Mouse (Mus musculus): ENCODE results near the gene Lrrc8a. TPM values are rescaled to one million over a fixed set of nuclear protein-coding genes. Genes with fewer than 3 reads are reported as not detected.

Gene Lrrc8a
- polyA plus RNA-seq, 1 experiment from 2014 or later: 34.0 TPM

GRCm38 (mm10) chr2:30256616-30257350 is 19.3 kb downstream of the Lrrc8a start:
- Histone ChIP-seq H3K4me3 (replicated peaks; ENCODE audit: low read length) (no peak overlapping the region), H3K4me1 (ENCODE audit: control insufficient read depth, insufficient read depth, low read length) (peaks cover 15% of the 10 kb centered on the region; the same call in 1 of the 2 replicates), H3K9me3 (replicated peaks; ENCODE audit: control insufficient read depth, low read length) (no peaks in the 10 kb centered on the region), H3K27me3 (ENCODE audit: control insufficient read depth, insufficient read depth, low read length) (no peaks in the 10 kb centered on the region), H3K9ac (ENCODE audit: low read length) (no peak overlapping the region), H3K4me2 (ENCODE audit: low read depth, low read length) (no peak overlapping the region), H3K27ac (ENCODE audit: low read length) (no peak overlapping the region), H3K36me3 (ENCODE audit: control insufficient read depth, insufficient read depth, low read length) (peaks cover 28% of the 10 kb centered on the region)
- ATAC-seq (ENCODE audit: insufficient read depth, low FRiP score): no peak
- WGBS: 93% methylated on average over 30 of the region's 30 CpGs

GRCm38 (mm10) chr2:30257699-30258460 is 20.4 kb downstream of the Lrrc8a start:
- no peak for ATAC-seq (ENCODE audit: insufficient read depth, low FRiP score)
- no peak overlapping the region for H3K9ac ChIP-seq (ENCODE audit: low read length)

DNA sequence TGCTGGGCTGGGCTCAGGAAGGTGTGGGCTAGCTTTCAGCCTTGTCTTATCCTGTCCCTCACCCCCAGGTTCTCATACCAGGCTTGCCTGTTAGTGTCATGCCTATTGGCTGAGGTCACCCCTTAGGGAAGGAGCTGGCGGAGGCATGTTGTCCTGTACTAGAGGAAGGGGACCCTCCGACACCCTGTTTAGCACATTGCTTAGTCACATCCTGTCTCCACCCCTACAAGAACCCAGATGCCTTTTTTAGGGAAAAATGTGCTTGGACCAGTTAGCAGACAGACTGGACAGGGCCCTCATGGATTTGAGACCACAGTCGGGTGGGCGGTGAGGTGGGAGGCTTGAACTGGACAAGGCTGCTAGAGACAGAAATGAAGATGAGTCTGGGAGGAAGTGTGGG is 21.1 kb downstream of the Lrrc8a start:
- H3K4me2 ChIP-seq (ENCODE audit: low read depth, low read length): no peak overlapping the region
- 0 out of 2 replicates have a peak overlapping the region, but pooled peaks have one; percentile 11 for H3K9ac ChIP-seq (ENCODE audit: low read length)
- peak; percentile 33; the same call in 1 of the 2 replicates for ATAC-seq (ENCODE audit: insufficient read depth, low FRiP score)
- peak overlapping the region; percentile 17; the same call in 1 of the 2 replicates for H3K27ac ChIP-seq (ENCODE audit: low read length)
- H3K4me1 ChIP-seq (ENCODE audit: control insufficient read depth, insufficient read depth, low read length): peaks cover 5% of the 10 kb centered on the region; the same call in 1 of the 2 replicates
- no peaks in the 10 kb centered on the region for H3K9me3 ChIP-seq (replicated peaks; ENCODE audit: control insufficient read depth, low read length)
- H3K36me3 ChIP-seq (ENCODE audit: control insufficient read depth, insufficient read depth, low read length): peaks cover 28% of the 10 kb centered on the region
- WGBS: 56% methylated on average over 4 of the region's 4 CpGs
- no peak overlapping the region for H3K4me3 ChIP-seq (replicated peaks; ENCODE audit: low read length)
- H3K27me3 ChIP-seq (ENCODE audit: control insufficient read depth, insufficient read depth, low read length): no peaks in the 10 kb centered on the region

More at GRCm38 (mm10) chr2:30257699-30258460, 20.4 kb downstream of the Lrrc8a start:
- Histone ChIP-seq H3K27ac (ENCODE audit: low read length) (no peak overlapping the region), H3K4me1 (ENCODE audit: control insufficient read depth, insufficient read depth, low read length) (peaks cover 5% of the 10 kb centered on the region; the same call in 1 of the 2 replicates), H3K27me3 (ENCODE audit: control insufficient read depth, insufficient read depth, low read length) (no peaks in the 10 kb centered on the region), H3K4me2 (ENCODE audit: low read depth, low read length) (no peak overlapping the region), H3K36me3 (ENCODE audit: control insufficient read depth, insufficient read depth, low read length) (peaks cover 28% of the 10 kb centered on the region), H3K9me3 (replicated peaks; ENCODE audit: control insufficient read depth, low read length) (no peaks in the 10 kb centered on the region), H3K4me3 (replicated peaks; ENCODE audit: low read length) (no peak overlapping the region)
- 75% methylated on average over 7 of the region's 7 CpGs for WGBS

DNA sequence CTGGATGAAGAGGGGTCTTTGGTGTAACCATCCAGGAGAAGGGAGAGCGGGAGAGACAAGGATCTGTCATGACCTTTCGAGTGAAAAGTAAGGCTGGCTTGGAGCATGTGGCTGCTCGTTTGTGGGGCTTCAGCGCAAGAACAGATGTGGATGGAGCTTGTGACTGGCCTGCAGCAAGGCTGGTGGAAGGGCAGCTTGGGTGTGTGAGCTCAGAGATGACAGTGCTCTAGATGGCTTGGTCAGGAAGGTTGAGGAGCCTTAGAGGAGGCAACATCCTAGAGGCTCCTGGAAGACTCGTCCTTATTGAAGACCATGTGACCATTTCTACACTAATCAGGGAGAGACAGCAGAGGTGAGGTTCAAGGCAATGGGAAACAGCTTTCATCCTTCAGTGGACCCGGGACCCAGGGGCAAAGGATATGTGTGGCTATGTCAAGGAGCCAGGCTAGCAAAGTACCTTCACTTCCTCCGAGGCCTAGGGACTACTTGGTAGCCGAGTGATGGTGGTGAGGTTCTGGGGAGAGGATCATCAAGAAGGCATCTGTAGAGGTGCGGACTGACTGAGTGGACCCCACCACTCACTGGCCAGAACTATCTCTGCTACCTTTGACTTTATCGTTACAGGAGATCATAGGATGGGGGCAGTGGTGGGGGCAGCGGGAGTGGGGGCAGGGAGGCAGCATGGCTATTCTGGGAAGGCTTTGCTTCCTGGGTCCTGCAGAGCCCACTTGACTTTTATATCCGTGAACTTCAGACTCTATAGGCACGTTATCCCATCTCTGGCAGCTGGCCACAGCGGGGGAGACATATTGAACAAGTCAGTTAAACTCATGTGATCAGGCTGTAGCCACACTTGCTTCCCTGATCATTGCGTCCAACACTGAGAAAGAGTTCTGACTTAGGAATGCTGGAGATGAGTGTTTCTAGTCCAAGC is 21.9 kb downstream of the Lrrc8a start:
- no peak overlapping the region for H3K9ac ChIP-seq (ENCODE audit: low read length)
- H3K4me3 ChIP-seq (replicated peaks; ENCODE audit: low read length): no peak overlapping the region
- no peaks in the 10 kb centered on the region for H3K27me3 ChIP-seq (ENCODE audit: control insufficient read depth, insufficient read depth, low read length)
- H3K9me3 ChIP-seq (replicated peaks; ENCODE audit: control insufficient read depth, low read length): no peaks in the 10 kb centered on the region
- H3K27ac ChIP-seq (ENCODE audit: low read length): 0 out of 2 replicates have a peak overlapping the region, but pooled peaks have one; percentile 17
- peaks cover 28% of the 10 kb centered on the region for H3K36me3 ChIP-seq (ENCODE audit: control insufficient read depth, insufficient read depth, low read length)
- ATAC-seq (ENCODE audit: insufficient read depth, low FRiP score): no peak
- H3K4me1 ChIP-seq (ENCODE audit: control insufficient read depth, insufficient read depth, low read length): peaks cover 7% of the 10 kb centered on the region
- 85% methylated on average over 15 of the region's 15 CpGs for WGBS
- H3K4me2 ChIP-seq (ENCODE audit: low read depth, low read length): no peak overlapping the region

- Histone ChIP-seq H3K4me3 (replicated peaks; ENCODE audit: low read length) (no peak overlapping the region), H3K9me3 (replicated peaks; ENCODE audit: control insufficient read depth, low read length) (no peaks in the 10 kb centered on the region), H3K27me3 (ENCODE audit: control insufficient read depth, insufficient read depth, low read length) (no peaks in the 10 kb centered on the region), H3K4me2 (ENCODE audit: low read depth, low read length) (no peak overlapping the region), H3K27ac (ENCODE audit: low read length) (no peak overlapping the region), H3K4me1 (ENCODE audit: control insufficient read depth, insufficient read depth, low read length) (peaks cover 25% of the 10 kb centered on the region), H3K36me3 (ENCODE audit: control insufficient read depth, insufficient read depth, low read length) (peaks cover 17% of the 10 kb centered on the region), H3K9ac (ENCODE audit: low read length) (no peak overlapping the region)
- no peak for ATAC-seq (ENCODE audit: insufficient read depth, low FRiP score)
- 83% methylated on average over 4 of the region's 4 CpGs for WGBS
Observed at GRCm38 (mm10) chr2:30261064-30261736, 23.7 kb downstream of the Lrrc8a start.

- whole genome bisulfite sequencing: 87% methylated on average over 18 of the region's 18 CpGs
- no peak for ATAC-seq (ENCODE audit: insufficient read depth, low FRiP score)
- H3K36me3 ChIP-seq (ENCODE audit: control insufficient read depth, insufficient read depth, low read length): peaks cover 7% of the 10 kb centered on the region
- H3K9me3 ChIP-seq (replicated peaks; ENCODE audit: control insufficient read depth, low read length): no peaks in the 10 kb centered on the region
- H3K4me2 ChIP-seq (ENCODE audit: low read depth, low read length): no peak overlapping the region
- H3K9ac ChIP-seq (ENCODE audit: low read length): no peak overlapping the region
- no peaks in the 10 kb centered on the region for H3K27me3 ChIP-seq (ENCODE audit: control insufficient read depth, insufficient read depth, low read length)
- H3K4me1 ChIP-seq (ENCODE audit: control insufficient read depth, insufficient read depth, low read length): peaks cover 34% of the 10 kb centered on the region
- H3K4me3 ChIP-seq (replicated peaks; ENCODE audit: low read length): no peak overlapping the region
- H3K27ac ChIP-seq (ENCODE audit: low read length): no peak overlapping the region
Observed at GRCm38 (mm10) chr2:30261921-30262839, 24.7 kb downstream of the Lrrc8a start.

DNA sequence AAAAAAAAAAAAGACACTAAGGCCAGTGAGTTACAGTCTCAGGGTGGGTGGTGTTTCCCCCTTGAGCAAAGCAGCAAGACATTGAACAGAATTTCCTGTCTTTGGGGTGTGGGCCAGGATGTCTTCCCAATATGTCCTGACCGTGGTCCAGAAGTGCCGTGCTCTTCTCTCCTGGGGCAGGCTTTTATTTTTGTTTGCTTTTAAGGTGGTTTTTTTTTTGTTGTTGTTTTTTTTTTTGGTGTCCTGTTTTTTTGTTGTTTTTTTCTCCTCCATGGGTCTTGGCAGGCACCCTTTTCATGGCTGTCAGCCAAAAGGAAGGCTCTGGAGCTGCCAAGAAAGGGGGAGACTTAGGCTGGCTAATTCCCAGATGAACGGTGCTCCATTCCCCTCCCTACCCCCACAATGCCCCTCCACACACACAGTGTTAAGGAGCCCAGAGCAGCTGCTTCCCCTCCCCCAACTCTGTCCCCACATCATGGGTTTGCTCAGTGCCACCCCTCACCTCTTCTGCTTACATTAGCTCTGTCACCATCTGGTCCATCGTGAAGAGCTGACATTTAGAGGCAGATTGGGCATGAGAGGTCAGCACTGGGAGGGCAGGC is 25.4 kb downstream of the Lrrc8a start:
- H3K9me3 ChIP-seq (replicated peaks; ENCODE audit: control insufficient read depth, low read length): no peaks in the 10 kb centered on the region
- H3K4me1 ChIP-seq (ENCODE audit: control insufficient read depth, insufficient read depth, low read length): peaks cover 35% of the 10 kb centered on the region
- no peak overlapping the region for H3K4me3 ChIP-seq (replicated peaks; ENCODE audit: low read length)
- H3K4me2 ChIP-seq (ENCODE audit: low read depth, low read length): no peak overlapping the region
- no peak for ATAC-seq (ENCODE audit: insufficient read depth, low FRiP score)
- 40% methylated on average over 4 of the region's 4 CpGs for WGBS
- no peak overlapping the region for H3K27ac ChIP-seq (ENCODE audit: low read length)
- no peaks in the 10 kb centered on the region for H3K27me3 ChIP-seq (ENCODE audit: control insufficient read depth, insufficient read depth, low read length)
- H3K9ac ChIP-seq (ENCODE audit: low read length): no peak overlapping the region
- H3K36me3 ChIP-seq (ENCODE audit: control insufficient read depth, insufficient read depth, low read length): peaks cover 6% of the 10 kb centered on the region
